Mouse (Mus musculus) left cerebral cortex, postnatal 36 days (tissue): ENCODE data around the gene Schip1. TPM values are rescaled to one million over a fixed set of nuclear protein-coding genes. Genes with fewer than 3 reads are reported as not detected.

Experiments used
- DNase-seq, 2 experiments: peaks; one replicate each; pipeline ENCODE4 v3.0.0; 2021 to 2022; ENCODE audit warnings: low spot score in 2 of 2, mixed read lengths in 1 of 2
- intact Hi-C: fragments of 180-260 bp; cut with DNase I; formaldehyde crosslinking; loops from one replicate; pipeline ENCODE4 v1.15.1; 2025
- total RNA-seq, 2 experiments: library from RNA; stranded (reverse); gene quantifications; 2 replicates each; pipeline ENCODE4 v1.2.3; 2021

Schip1 gene
- total RNA-seq, 2 experiments from 2014 or later, result 229 to 297 TPM

DNA sequence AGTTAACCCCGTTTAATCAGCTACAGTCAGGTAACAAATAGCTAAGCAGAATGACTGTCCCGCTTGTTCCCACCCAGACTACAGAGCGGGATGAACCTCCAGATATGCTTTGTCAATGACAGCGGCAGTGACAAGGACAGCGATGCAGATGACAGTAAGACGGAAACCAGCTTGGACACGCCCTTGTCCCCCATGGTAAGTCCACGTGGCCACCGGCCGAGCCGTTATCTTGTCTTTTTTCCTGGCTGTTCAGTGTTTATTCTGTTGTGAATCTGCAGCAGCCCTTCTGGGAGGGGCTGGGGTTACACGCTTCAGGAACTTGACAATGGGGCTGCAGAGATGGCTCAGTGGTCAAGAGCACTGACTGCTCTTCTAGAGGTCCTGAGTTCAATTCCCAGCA lies 551.8 kb downstream of the Schip1 start:
- peak in 1 of 2 experiments; percentile 3 for DNase-seq
- intact Hi-C loops, result no loop called here

DNA sequence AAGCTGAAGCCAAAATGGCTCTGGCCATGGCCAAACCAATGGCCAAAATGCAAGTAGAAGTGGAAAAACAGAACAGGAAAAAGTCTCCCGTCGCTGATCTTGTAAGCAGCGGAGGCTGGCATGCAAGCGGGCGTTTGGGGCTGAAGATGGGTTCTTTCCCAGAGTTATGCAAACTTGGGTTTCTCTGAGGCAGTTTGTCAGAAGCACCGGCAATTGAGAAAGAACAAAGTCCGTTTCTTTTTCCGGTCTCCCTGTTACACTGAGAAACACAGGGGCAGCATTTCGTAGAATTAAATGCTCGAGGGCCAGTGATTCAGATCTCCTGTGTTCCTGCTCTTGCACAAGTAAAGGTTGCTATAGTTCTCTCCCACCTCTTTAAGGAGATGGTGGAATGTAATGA lies 553.1 kb downstream of the Schip1 start:
- intact Hi-C loops, result no loop called here
- DNase-seq, result no peak

DNA sequence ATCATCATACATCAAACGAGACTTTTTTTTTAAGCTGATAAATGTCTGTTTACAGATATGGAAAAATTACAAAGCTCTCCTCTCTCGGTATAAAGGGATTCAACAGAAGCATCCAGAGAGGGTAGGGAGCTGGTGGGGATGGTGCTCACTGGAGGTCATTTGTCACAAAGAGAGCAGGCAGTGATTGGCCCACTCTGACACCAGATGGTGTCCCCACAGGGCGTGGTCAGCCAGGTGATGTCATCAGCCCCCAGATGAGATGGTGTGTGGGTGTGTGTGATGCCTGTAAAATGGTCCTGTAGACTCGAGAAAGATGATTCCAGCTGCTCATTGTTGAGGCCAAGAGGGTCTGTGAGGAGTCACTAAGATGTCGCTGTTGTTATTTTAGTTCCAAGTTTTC lies 554.5 kb downstream of the Schip1 start:
- intact Hi-C loops, result no loop called here
- DNase-seq, result no peak

DNA sequence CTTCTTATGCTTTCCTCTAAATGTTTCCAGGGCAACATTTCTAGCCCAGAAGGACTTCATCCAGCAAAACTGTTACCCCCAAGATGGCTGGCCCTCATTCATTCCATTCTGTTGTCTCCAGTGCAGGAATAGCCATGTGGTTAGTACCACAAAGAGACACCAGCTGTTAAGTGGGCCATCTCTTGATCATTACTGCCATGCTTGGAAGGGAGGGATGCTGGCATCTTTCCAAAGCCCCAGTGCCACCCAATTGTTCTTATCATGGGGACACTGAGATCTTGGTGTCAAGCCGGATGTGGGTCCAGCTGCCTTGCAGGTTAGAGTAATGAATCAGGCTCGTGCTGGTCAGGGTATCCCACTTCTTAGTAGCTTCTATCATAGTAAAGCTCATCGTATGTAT lies 557.4 kb downstream of the Schip1 start:
- no peak for DNase-seq
- intact Hi-C loops, result no loop called here

DNA sequence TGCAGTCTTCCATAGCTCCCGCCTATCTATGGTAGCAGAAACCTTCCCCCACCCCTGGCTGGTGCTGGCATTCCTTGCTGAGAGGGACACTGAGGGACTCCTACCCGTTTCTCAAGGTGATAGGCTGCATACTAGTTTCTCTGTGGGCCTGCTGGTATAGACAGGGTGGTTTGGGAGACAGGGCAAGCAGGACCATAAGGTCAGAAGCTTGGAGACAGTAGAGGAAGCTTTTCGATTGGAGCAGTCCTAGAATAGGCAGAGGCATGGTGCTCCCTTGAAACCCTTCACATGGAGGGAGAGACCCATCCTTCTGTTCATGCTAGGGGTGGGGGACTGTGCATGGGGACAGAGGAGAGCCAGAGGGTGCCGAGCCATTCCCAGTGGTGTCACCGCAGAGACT lies 558.4 kb downstream of the Schip1 start:
- DNase-seq, result no peak
- intact Hi-C loops, result no loop called here

DNA sequence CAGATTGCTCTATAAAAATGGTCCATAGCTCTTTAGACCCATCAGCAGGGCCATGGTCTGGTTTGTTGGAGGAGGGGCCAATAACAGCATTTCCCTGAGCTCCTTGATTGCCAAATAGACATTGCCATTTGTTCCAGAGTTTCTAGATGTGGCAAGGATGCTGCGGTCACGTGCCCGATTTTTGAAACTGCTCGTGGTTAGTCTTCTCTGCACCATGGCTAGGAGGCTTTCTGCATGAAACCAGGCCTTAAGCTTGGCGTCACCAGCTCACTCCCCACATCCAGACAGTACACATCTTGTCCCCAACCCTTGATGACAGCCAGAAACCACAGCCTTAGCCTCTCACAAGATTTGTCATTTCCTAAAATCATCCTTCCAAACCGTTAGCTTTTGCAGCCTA lies 559.9 kb downstream of the Schip1 start:
- DNase-seq, result no peak
- intact Hi-C loops, result no loop called here

DNA sequence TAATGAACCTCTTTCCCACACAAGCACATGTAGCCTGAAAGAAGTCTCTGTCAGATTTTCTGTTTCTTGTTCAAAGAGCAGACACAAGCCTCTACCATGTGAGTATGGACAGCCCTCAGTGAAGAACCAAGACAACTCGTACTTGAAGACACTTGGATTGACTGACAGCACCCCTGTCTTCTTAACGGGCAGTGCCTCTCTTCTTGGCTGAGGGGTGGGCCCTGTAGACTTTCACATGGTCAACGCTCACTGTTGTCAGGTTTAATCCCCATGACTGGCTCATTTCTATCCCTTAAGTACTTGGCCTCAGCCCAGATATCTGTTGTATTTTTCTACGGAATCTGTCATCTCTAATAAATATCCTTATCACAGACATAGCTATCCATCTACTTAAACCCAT lies 565.7 kb downstream of the Schip1 start:
- intact Hi-C loops, result no loop called here
- no peak for DNase-seq

DNA sequence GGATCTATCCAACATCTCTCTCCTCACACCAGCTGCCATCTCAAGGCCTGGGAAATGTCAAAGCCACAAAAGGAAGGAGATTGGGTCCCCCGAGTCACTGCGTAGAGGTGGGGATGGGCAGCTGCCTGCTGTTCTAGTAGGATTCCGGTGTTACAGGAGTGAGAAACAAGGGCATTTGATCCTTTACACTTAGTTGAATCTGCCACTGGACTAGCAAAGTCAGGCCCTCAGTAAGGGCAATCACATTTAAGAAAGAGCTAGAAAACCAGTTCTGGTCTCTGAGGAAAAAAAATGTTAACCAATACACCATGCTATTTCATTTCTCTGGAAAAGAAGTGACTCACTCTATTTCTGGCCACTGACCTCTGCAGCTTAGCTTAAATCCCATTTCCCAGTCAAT lies 566.2 kb downstream of the Schip1 start:
- DNase-seq, result no peak
- intact Hi-C loops, result no loop called here

DNA sequence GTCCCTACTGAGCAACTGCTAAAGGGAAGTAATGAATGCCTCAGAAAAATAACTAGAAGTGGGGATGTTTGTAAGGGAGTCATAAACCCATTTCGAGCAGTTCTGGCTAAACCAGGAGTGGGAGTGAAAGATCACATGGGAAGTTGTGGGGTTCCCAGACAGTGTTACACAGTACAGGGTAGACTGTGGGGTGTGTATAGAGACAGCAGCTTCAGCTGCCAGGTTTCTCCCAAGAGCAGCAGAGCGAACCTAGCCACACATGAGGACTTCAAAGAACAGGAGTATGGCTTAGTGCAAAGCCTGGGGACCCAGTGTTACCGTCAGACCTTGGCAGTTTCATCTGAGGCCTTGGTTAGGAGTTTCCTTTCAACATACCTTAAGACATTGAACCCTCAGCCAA lies 568.1 kb downstream of the Schip1 start:
- DNase-seq, result no peak
- intact Hi-C loops, result no loop called here

DNA sequence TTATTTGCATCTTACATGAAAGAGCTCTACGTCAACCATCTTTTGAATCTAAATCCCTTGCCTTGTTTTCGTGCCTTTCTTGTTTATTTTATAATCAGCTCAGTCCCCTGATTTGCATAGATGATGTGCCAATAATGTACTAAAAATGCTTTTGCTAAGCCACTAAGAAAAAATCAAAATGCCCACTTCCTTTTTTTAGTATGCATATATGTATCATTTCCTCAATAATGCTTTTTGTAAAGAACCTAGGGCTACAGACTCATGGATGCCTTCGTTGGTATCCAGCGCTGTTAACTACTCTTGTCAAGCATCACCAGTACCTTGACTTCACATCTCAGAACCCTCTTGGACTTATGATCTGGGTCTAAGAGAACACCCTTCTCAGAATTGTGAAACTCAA lies 569.0 kb downstream of the Schip1 start:
- no peak for DNase-seq

DNA sequence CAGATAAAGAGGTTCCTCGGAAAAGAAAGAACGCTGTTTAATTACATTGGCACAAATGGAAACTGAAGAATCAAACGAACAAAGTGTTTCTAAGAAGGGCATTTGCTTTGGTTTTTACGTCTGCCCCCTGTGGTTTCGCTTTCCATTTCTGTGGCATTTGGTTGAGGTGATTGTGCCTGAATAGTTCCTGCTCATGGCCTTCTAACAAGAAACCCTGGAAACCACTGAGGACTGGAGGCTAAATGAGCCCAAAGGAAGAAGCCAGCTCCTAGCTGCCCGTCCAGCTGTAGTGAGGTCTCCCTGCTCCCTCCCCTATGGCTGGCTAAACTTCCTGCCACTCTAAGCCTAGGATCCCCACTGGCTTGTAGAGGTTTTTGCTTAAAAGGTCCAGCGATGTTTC lies 573.4 kb downstream of the Schip1 start:
- intact Hi-C loops, result no loop called here
- DNase-seq, result no peak

More for the DNA sequence above, 569.0 kb downstream of the Schip1 start:
- intact Hi-C loops, result no loop called here

DNA sequence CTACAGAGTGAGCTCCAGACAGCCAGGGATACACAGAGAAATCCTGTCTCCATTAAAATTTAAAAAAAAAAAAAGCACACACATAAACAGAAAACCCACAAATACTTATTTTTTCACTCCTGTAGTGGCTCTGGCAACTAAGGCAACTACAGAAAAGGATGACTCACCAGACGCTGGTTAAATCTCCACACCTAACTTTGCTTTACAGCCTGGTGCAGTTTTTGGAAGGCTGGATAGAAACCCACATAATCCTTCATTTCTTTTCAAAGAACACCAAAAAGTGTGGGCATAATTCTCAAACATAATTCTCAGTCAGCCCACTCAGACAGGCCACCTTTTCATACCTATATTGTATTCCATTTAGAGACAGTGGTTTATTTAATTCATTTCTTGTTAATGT lies 574.1 kb downstream of the Schip1 start:
- intact Hi-C loops, result no loop called here
- DNase-seq, result no peak

DNA sequence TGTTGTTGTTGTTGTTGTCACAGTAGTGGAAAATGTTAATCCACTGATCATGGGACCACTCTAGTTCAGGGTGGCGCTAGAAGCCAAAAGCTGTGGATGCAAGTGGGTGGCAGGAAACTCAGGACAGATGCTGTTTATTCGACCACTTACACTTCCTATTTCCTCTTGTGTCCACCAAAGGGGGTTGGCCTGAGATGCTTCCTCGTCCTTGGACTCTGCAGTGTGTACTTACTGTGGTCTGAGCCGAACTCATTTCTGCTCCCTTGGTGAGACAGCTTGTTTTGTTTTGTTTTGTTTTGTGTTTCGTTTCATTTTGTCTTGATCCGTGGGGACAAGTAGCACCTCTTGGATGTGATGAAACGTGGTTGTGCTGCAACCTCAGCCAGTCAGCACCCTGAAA lies 578.3 kb downstream of the Schip1 start:
- DNase-seq, result no peak
- intact Hi-C loops, result no loop called here

DNA sequence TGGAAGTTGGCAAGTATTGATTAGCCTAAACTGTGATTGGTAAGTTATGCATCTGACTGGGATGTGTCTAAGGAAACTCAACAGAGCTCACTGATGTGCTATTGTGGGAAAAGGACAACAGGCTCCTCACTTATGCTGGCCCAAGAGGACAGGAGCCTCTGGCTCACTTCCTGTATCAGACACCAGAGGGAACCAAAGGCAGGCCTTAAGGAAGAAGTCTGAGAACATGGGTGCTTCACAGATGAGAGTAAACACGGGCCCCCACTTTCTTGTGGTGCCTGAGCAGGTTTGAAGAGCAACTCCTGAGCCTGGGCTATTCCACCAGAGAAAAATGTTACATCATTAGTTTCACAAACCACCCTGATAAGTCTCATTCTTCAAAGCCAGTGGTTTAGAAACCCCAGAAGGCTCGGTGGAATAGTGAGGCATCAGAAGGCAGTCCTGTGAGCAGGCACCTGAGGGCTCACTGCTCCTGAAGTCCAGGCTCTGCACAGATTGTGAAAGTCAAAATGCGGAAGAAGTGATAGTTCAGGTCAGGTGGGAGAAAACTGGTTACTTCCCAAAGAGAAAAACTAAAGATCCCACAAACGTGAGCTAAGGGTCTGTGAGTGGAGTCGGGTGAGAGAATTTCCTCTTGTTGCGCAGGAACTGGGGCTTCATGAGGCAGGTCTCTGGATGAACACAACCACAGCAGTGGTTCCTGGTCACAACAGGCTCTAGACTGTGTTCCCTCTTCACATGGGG lies 582.0 kb downstream of the Schip1 start:
- intact Hi-C loops, result no loop called here

DNA sequence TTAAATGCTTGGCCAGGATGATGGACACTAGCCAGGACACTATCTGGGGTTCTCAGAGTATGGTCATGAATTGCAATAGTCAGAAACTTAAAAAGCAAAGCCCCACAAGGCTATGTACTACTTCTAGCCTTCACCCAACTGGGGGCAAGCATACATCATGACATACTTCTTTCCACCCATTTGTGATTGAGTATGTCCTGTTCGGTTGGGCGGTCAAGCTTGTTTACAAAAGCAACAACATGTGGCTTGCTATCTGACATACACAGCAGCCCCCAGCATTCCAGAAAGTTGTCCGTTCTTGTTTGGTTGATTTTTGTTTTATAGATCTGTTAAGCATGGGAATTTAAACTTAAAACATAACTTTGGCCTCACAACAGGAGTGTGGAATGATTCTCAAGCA lies 582.7 kb downstream of the Schip1 start:
- no peak for DNase-seq

More for the DNA sequence above, 582.0 kb downstream of the Schip1 start:
- DNase-seq, result no peak

DNA sequence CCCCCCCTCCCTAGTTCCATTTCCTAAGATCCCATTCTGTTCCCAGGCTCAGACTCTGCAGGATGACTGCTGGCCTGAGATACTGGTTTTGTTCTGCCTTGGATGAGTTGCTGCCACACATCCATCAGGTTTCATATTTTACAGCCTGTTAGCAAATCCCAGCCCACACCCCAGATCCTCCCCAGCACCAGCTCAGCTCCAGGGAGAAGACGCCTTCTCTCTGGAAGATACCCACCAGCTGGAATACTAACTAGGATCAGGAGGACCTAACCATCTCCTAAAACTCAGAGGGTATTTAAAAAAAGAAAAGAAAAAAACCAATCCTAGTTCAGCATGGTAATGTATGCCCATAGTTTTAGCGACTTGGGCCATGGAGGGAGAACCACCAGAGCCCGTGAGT lies 585.6 kb downstream of the Schip1 start:
- intact Hi-C loops, result no loop called here
- no peak for DNase-seq

More for the DNA sequence above, 582.7 kb downstream of the Schip1 start:
- intact Hi-C loops, result no loop called here

DNA sequence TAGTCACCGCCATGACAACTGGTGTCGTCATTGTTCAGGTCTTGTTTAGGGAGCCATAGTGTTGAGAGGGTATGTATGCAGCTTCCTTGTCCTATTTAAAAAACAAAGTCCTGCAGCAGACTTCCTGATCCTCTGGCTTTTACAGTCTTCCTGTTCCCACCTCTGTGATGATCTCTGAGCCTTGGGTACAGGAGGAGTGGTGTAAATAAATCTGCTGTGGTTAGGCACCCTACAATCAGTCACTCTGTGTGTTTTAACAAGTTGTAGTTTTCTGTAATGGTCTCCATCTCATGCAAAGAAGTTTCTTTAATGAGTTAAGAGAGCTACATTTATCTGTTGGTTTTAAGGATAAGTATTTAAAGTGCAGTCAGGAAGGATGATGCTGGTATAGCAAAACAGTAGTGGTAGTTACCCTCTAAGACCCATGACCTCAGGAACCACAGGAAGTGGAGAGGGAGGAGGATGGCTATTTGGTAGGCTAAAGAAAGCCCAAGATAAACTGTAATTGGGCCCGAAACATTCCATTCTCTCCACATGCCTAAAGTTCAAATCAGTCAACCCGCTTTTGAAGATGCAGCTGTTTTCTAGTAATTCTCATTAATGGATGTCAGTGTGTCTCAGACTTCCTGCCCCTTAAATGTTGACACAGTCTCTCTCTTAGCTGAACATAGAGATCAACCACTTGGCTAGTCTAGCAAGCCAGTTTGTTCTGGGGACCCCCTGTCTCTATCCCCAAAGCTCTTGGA lies 592.2 kb downstream of the Schip1 start:
- DNase-seq, result no peak
- intact Hi-C loops, result no loop called here

DNA sequence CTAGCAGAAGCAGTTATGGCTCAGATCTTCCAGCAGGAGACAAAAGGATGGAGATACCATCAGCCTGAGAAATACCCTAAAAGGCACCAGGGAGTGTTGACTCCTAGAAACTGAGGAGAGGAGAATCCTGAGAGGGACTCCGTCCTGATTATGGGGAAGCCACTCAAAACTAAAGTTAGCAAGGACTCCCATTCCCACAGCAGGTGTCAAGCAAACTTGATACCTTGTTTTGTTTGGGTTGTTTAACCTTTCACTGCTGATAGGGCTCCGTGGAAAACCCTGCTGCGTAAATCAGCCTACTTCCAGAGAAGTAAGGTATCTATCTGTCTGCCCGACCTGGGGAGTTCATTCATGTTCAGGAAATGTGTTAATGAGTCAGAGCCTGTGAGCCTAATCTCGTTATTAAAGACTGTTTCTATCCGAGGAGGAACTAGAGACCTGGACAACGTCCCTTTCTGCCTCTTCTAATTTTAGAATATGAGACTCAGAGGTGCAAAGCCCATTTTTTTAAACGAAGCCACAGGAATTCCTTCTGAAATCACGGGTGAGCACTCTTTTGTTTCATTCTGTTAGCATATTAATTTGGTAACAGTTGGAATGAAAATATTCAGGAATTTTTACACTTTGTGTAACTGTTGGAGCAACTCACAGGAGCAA lies 593.1 kb downstream of the Schip1 start:
- intact Hi-C loops, result no loop called here

DNA sequence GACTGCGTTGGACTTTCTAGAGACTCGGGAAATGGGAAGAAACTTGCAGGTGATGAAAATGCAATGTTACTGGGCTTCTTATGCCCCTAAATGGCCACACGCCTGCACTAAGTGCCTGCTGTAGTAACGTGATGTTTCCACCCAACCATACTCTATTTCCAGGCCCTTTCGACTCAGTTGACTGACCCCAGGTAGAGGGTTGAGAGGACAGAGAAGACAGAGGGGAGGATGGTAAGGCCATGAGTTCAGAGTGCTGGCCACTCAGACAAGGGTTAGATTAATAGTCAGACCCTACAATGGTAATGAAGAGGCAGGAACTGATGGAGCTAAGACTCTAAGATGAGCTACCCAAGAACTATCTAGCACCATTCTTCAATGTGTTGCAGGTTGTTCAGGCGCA lies 595.4 kb downstream of the Schip1 start:
- intact Hi-C loops, result no loop called here
- DNase-seq, result no peak

More for the DNA sequence above, 593.1 kb downstream of the Schip1 start:
- no peak for DNase-seq

DNA sequence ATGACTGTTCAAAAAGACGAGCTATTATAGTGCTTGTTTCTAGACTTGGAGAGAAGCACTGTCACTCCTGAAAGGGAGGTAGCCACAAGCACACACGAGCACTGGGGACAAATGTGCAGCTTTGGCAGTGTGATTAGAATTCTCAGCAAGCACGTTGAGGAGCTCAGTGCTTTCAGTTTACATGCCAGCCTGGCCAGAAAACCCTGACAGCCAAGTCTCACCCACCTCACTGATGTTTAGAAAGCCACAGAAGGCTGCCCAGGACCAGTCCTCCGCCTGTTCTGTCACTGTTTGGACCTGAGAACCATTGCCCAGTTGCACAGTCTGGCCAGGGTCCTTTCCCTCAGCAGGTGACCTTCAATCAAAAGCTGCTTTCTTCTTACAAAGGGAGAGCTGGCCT lies 595.9 kb downstream of the Schip1 start:
- intact Hi-C loops, result no loop called here
- peak in 1 of 2 experiments; percentile 43 for DNase-seq

DNA sequence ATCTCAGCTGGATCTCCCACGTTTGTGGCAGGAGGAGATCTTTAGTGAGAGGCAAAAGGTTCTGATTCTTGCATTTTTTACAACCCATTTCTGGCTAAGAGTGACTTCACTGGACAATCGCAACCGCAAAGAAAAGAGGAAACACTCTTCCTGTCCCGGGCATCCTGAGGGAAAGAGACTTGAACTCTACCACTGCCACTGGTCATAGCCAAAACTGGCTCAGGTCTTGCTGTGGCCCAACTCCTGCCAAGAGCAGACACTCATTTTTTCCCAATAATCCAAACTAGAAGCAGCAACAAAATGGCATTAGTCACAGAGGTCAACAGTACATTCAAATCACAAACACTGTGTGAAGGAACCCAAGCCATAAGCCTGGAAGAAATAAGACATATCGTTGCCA lies 597.8 kb downstream of the Schip1 start:
- intact Hi-C loops, result no loop called here
- DNase-seq, result no peak
